Mouse (Mus musculus) thymus, adult 2 months (tissue): ENCODE results near the gene Dnah7c.
"Not testable (repeated sequence)": the region's sequence is repeated elsewhere in the genome, so short reads cannot be mapped to it uniquely, and the experiment has no call there.

ENCODE experiments used
- CTCF ChIP-seq: fragments of 200-500 bp; IDR thresholded peaks from 2 replicates; pipeline ENCODE4 v1.5.1; 2012; ENCODE audit warnings: mild to moderate bottlenecking, control low read depth, low read length, moderate library complexity, borderline replicate concordance; ENCODE audit not compliant: control insufficient read depth, poor library complexity, insufficient read depth; ENCODE audit errors: extremely low read depth
- POLR2A ChIP-seq: fragments of 200-500 bp; IDR thresholded peaks from 2 replicates; pipeline ENCODE4 v1.6.1; 2012; ENCODE audit warnings: mild to moderate bottlenecking, low read length, control low read depth, moderate library complexity; ENCODE audit not compliant: control insufficient read depth, poor library complexity, insufficient read depth; ENCODE audit errors: extremely low read depth

- not testable (repeated sequence) for TF ChIP-seq CTCF, POLR2A
Measured at GRCm38 (mm10) chr1:46593826-46594225, 168.4 kb downstream of the Dnah7c start.
